Mouse (Mus musculus): ENCODE data around the gene Mical3.

DNA sequence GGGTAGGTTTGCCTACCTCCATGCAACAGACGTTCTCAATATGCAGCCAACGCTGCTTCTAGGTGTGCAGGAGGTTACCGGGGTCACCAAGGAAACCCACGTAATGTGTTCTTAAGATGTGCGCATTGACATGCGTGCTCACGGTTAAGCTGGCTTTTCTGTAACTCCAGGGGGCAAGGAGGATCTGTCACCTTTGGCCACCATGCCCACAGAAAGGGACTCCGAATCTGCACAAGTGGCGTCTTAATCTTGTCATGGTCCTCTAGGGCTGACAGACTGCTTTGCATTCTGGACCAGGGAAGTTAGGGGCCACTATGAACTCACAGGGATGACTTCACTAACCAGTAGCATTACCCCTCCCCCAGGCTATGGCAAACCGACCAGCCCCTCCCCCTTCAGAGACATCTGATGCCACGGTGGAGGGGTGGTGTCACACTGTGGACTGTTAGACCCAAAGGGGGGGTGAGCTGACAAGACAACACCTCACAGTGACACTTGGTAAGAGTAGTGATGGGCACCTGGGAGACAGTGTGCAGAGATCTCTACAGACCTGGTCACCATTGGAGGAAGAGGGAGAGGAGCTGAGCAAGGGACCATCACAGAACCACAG, 192.7 kb downstream of the Mical3 start:
- TF ChIP-seq POLR2A (IDR thresholded peaks at IDR 0.05; ENCODE audit: borderline replicate concordance, extremely low read depth, insufficient read depth, insufficient read length, poor library complexity, severe bottlenecking): no peak
- no peak for TF ChIP-seq CTCF (IDR thresholded peaks at IDR 0.05; ENCODE audit: borderline replicate concordance, extremely low read depth, insufficient read depth, insufficient read length)

All from brain, embryonic 14.5 days (tissue).